Mouse (Mus musculus): ENCODE measurements around the gene Cyp2c50.
"Not testable (repeated sequence)": the region's sequence is repeated elsewhere in the genome, so short reads cannot be mapped to it uniquely, and the experiment has no call there.

Gene Cyp2c50

DNA sequence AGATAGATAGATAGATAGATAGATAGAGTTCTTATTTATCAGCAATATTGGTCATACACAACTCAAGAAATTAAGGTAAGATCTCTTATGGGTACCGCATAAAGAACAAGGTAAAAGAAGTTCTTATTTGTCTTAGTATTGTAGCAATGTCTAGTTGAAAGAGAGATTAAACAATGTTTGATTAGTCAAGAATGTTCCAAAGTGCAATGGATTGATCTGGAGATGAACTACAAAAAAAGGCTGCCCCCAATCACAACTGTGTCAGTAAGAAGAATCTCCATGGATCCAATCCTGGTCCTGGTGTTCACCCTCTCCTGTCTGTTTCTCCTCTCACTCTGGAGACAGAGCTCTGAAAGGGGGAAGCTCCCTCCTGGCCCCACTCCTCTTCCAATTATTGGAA lies at the start of gene Cyp2c50:
TSS of gene Cyp2c50 (plus strand) at position 268 of the 400 bp plus-strand sequence.
- not testable (repeated sequence) for DNase-seq

DNA sequence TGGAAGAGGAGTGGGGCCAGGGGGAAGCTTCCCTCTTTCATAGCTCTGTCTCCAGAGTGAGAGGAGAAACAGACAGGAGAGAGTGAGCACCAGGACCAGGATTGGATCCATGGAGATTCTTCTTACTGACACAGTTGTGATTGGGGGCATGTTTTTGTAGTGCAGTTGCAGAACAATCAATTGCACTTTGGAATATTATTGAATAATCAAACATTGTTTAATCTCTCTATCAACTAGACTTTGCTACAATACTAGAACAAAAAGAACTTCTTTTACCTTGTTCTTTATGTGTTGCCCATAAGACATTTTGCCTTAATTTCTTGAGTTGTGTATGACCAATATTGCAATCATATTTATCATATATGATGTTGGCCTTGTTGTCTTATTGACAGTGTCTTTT lies 15.8 kb upstream of the Cyp2c50 start, which contains the start of gene Cyp2c54:
TSS of gene Cyp2c54 (minus strand) at position 127 of the 400 bp plus-strand sequence.
- DNase-seq = no peak

DNA sequence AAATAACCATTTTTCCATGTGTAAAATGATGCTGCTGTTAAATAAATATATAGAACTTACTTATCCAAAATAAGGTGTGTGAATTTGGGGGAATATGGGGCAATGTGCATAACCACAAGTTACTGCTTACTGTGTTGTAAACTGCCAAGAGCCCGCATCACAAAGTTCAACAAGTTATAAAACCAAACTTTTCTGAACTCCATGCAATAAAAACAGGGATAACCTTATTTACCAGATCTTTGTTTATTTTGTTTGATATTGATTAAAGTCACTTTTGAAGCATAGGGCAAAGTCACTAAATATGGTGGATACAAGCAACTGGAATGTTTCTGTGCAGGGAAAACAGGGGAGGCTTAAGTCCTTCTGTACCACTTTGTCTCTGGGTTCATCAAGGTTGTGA lies 1.1 kb upstream of the Cyp2c50 start:
- DNase-seq = no peak

DNA sequence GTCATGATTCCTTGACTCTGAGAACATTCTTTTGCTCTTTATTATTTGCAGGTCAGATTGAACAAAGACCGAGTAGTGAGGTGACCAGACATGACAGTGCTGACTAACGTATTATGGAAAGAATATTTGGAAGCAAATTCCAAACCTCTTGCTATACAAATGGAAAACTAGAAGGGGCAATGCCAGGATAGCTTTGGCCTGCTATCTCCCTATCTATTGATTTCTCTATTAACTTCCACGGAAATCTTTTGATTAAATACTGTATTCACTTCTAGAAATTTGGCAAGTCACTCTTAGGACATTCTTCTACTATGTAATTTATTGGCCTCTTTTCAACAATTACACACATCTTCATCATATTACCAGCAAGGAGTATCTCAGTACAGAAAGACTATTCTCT lies 1.6 kb downstream of the Cyp2c50 start:
- no peak for DNase-seq

DNA sequence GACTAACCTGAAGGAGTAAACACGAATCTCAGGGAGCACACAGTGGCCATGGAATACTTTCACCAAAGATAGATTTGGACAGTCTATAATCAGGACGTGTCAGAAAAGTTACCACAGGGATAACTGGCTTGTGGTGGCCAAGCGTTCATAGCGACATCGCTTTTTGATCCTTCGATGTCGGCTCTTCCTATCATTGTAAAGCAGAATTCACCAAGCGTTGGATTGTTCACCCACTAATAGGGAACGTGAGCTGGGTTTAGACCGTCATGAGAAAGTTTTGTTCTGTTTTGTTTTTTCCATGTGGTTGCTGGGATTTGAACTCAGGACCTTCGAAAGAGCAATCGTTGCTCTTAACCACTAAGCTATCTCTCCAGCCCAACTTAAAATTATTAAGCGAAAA lies 30.1 kb downstream of the Cyp2c50 start:
- DNase-seq = not testable (repeated sequence)

DNA sequence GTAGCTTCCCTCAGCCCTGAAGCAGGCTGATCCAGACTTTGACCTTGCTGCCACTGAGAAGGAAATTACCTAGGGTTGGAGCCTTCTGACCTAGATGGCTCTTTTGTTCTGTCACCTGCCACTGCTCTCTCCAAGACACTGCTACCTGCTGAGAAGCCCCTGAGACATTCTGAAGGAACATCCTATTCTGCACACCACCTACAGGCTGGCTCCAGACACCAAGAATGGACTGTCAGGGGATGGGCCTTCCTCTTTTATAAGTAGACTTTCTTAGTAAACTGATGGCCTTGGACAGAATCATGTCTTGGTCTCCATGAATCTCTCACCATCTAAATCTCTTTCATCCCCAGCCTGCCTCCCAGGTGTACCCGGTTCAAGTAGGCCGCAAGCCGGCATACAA lies 35.7 kb downstream of the Cyp2c50 start:
- not testable (repeated sequence) for DNase-seq

DNA sequence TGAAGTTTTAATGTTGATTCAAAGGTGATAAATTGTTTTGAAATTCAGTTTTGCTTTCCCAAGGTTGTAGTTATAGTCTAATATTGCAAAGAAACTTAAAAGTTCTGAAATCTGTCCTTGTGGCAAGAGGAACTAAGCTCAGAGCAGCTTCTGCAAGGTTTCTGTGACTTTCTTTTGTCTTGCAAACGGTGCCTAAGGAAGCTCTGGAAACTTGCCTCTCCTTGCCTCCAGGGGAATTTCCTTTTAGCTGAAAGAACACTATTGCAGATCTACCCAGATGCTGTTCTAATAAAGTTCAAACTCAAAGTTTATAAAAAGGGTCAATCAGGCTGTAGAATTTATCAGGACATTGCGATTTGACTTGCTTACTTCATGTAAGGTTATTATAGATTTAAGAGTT lies 37.5 kb downstream of the Cyp2c50 start:
- DNase-seq = not testable (repeated sequence)
